ENCODE assay signal across 13 mouse cellular contexts in genomic region chr16:95586726-95587125, GRCm38 (mm10). TPM values are rescaled to one million over a fixed set of nuclear protein-coding genes. Genes with fewer than 3 reads are reported as not detected.
DNase-seq lines count a peak whose midpoint lies in the region; ATAC-seq and TF ChIP-seq lines count a peak whose summit lies in the region.
"Had no signal": no experiment of that assay in that cellular context is flagged by ENCODE, and none has a peak within 500 bp of the region (broad histone marks: within the 10 kb centered on the region; RNA-seq: fewer than 3 reads in every experiment).

No protein-coding gene starts in this region.

- DNase-seq in heart, adult 18-20 months: no peak
- no peak for DNase-seq in embryonic facial prominence, embryonic 11.5 days (ENCODE audit: low spot score)
- DNase-seq in forebrain, postnatal 0 days: no peak
- DNase-seq in gastrocnemius, adult 18-20 months (ENCODE audit: low spot score): no peak
- no peak for DNase-seq in urinary bladder, postnatal 4 days (ENCODE audit: low spot score in 2 of 2)
- no peak for DNase-seq in embryo, embryonic 10.5 days (ENCODE audit: low spot score)
- DNase-seq: adrenal gland, postnatal 36 days; cerebellum, adult 9-10 months; gastrocnemius, postnatal 25 days; kidney, adult 8-10 months had no signal

- H3K4me2 ChIP-seq in heart, embryonic 16.5 days (ENCODE audit: low read depth, low read length): peak overlapping the region; percentile 60; the same call in 1 of the 2 replicates
- H3K4me2 ChIP-seq in embryonic facial prominence, embryonic 11.5 days (ENCODE audit: low read depth, low read length): peak overlapping the region; percentile 96
- peak overlapping the region; percentile 78; the same call in 1 of the 2 replicates for H3K4me2 ChIP-seq in forebrain, postnatal 0 days (ENCODE audit: low read depth)
- H3K4me2 ChIP-seq in limb, embryonic 15.5 days: peak overlapping the region; percentile 87

- no peak for ATAC-seq in heart, embryonic 16.5 days (replicated peaks; ENCODE audit: extremely low read depth, insufficient read depth, low FRiP score)
- ATAC-seq in embryonic facial prominence, embryonic 11.5 days (replicated peaks; ENCODE audit: insufficient number of reproducible peaks, low FRiP score, low TSS enrichment, low read depth): no peak
- no peak for ATAC-seq in forebrain, postnatal 0 days
- 0 out of 2 replicates have a peak, but pooled peaks have one; percentile 15 for ATAC-seq in limb, embryonic 15.5 days (ENCODE audit: insufficient number of reproducible peaks, low FRiP score, low TSS enrichment, low read depth)
- ATAC-seq: Patski had no signal

- H3K27ac ChIP-seq in heart, embryonic 16.5 days (ENCODE audit: low read length): no peak overlapping the region
- H3K27ac ChIP-seq in embryonic facial prominence, embryonic 11.5 days (replicated peaks; ENCODE audit: low read depth, low read length): no peak overlapping the region
- no peak overlapping the region for H3K27ac ChIP-seq in forebrain, postnatal 0 days (ENCODE audit: low read depth, low read length)
- H3K27ac ChIP-seq in limb, embryonic 15.5 days: peak overlapping the region; percentile 88

- H3K27me3 ChIP-seq in heart, embryonic 16.5 days (ENCODE audit: control insufficient read depth, insufficient read depth, low read length): peaks cover 41% of the 10 kb centered on the region
- peaks cover 7% of the 10 kb centered on the region for H3K27me3 ChIP-seq in embryonic facial prominence, embryonic 11.5 days (ENCODE audit: control insufficient read depth, insufficient read depth, low read length)
- peaks cover 20% of the 10 kb centered on the region for H3K27me3 ChIP-seq in forebrain, postnatal 0 days (ENCODE audit: insufficient read depth, low read length)
- H3K27me3 ChIP-seq in limb, embryonic 15.5 days: peaks cover 22% of the 10 kb centered on the region

- H3K9ac ChIP-seq in heart, embryonic 16.5 days (ENCODE audit: low read length): no peak overlapping the region
- no peak overlapping the region for H3K9ac ChIP-seq in embryonic facial prominence, embryonic 11.5 days (replicated peaks; ENCODE audit: low read length)
- no peak overlapping the region for H3K9ac ChIP-seq in forebrain, postnatal 0 days
- no peak overlapping the region for H3K9ac ChIP-seq in limb, embryonic 15.5 days

- no peak overlapping the region for H3K4me3 ChIP-seq in heart, embryonic 16.5 days (ENCODE audit: low read length)
- H3K4me3 ChIP-seq in embryonic facial prominence, embryonic 11.5 days (ENCODE audit: low read depth, low read length): peak overlapping the region; percentile 50; the same call in 1 of the 2 replicates
- H3K4me3 ChIP-seq in forebrain, postnatal 0 days (ENCODE audit: low read depth, low read length): no peak overlapping the region
- H3K4me3 ChIP-seq in limb, embryonic 15.5 days: peak overlapping the region; percentile 57

- peaks cover 3% of the 10 kb centered on the region; the same call in 1 of the 2 replicates for H3K9me3 ChIP-seq in heart, embryonic 16.5 days (replicated peaks; ENCODE audit: control insufficient read depth, low read length)
- no peaks in the 10 kb centered on the region for H3K9me3 ChIP-seq in embryonic facial prominence, embryonic 11.5 days (replicated peaks; ENCODE audit: control insufficient read depth, low read length)
- H3K9me3 ChIP-seq in forebrain, postnatal 0 days (ENCODE audit: low read length): no peaks in the 10 kb centered on the region
- no peaks in the 10 kb centered on the region for H3K9me3 ChIP-seq in limb, embryonic 15.5 days

- no peak for TF ChIP-seq CTCF in forebrain, postnatal 0 days (IDR thresholded peaks at IDR 0.05; ENCODE audit: low read depth)

- no peaks in the 10 kb centered on the region for H3K36me3 ChIP-seq in heart, embryonic 16.5 days (ENCODE audit: control insufficient read depth, insufficient read depth)
- H3K36me3 ChIP-seq in embryonic facial prominence, embryonic 11.5 days (replicated peaks; ENCODE audit: control insufficient read depth, insufficient read depth, low read depth, low read length): no peaks in the 10 kb centered on the region
- no peaks in the 10 kb centered on the region for H3K36me3 ChIP-seq in forebrain, postnatal 0 days (ENCODE audit: insufficient read depth)
- no peaks in the 10 kb centered on the region for H3K36me3 ChIP-seq in limb, embryonic 15.5 days

- peaks cover 4% of the 10 kb centered on the region for H3K4me1 ChIP-seq in heart, embryonic 16.5 days (ENCODE audit: control insufficient read depth, insufficient read depth, low read length)
- H3K4me1 ChIP-seq in embryonic facial prominence, embryonic 11.5 days (ENCODE audit: control insufficient read depth, insufficient read depth, low read length): no peaks in the 10 kb centered on the region; the same call in 1 of the 2 replicates
- H3K4me1 ChIP-seq in forebrain, postnatal 0 days (ENCODE audit: insufficient read depth): peaks cover 8% of the 10 kb centered on the region
- peaks cover 24% of the 10 kb centered on the region for H3K4me1 ChIP-seq in limb, embryonic 15.5 days

- WGBS in heart, embryonic 16.5 days: 43% methylated on average over 7 of the region's 7 CpGs
- 23% methylated on average over 7 of the region's 7 CpGs for WGBS in embryonic facial prominence, embryonic 11.5 days
- 15% methylated on average over 7 of the region's 7 CpGs for WGBS in forebrain, postnatal 0 days
- WGBS in limb, embryonic 15.5 days: 14% methylated on average over 7 of the region's 7 CpGs

RNA-seq across cellular contexts. Expression of gene Erg, which starts 0.3 kb away (rescaled TPM):
- polyA plus RNA-seq in heart, embryonic 16.5 days (2015; fragmentation: Nextera tagmentation; extraction: Ambion mirVana): 6.8 and 7.5 TPM in 2 replicates
- total RNA-seq in heart, adult 18-20 months (2021): 10 to 100 TPM; 20.6 to 24.3 TPM
- 2.5 and 2.9 TPM in 2 replicates for polyA plus RNA-seq in embryonic facial prominence, embryonic 11.5 days (2014; fragmentation: Nextera tagmentation; extraction: Ambion mirVana)
- total RNA-seq in forebrain, postnatal 0 days (2014; rRNA removed): 3.9 and 6.4 TPM in 2 replicates
- 0.99 and 1.8 TPM in 2 replicates for polyA plus RNA-seq in forebrain, postnatal 0 days (2015; fragmentation: Nextera tagmentation; extraction: Ambion mirVana)
- polyA plus RNA-seq in limb, embryonic 15.5 days (2015; fragmentation: Nextera tagmentation; extraction: Ambion mirVana): 22.9 and 26.2 TPM in 2 replicates
- 1 to 10 TPM; 6.8 to 9.2 TPM for total RNA-seq in gastrocnemius, adult 18-20 months (2021)
- polyA plus RNA-seq: Patski had no signal

Comparison
In these comparisons a context has a peak if more than half of its experiments do, and no peak if none do; other contexts are left out.
1. H3K4me3 ChIP-seq: peak in embryonic facial prominence, embryonic 11.5 days (single experiment) and limb, embryonic 15.5 days (single experiment); none in heart, embryonic 16.5 days (single experiment) and forebrain, postnatal 0 days (single experiment).
2. Peak in every context shown above with its lines, with median percentiles within 50 percentile points of each other: H3K4me2 ChIP-seq.